Mouse (Mus musculus) thymus, postnatal 36 days (tissue): ENCODE measurements around the gene Fhit.
"Not testable (repeated sequence)": the region's sequence is repeated elsewhere in the genome, so short reads cannot be mapped to it uniquely, and the experiment has no call there.

Experiments used
- DNase-seq, 2 experiments: peaks; one replicate each; pipeline ENCODE4 v3.0.0; 2022; ENCODE audit warnings: mixed read lengths in 2 of 2

Gene Fhit

GRCm38 (mm10) chr14:10917893-10918803 is 243.7 kb downstream of the Fhit start:
- DNase-seq, result no peak

GRCm38 (mm10) chr14:10908011-10908410 is 253.8 kb downstream of the Fhit start:
- DNase-seq, result no peak

GRCm38 (mm10) chr14:10882759-10883158 is 279.1 kb downstream of the Fhit start:
- DNase-seq, result no peak

GRCm38 (mm10) chr14:10880749-10881148 is 281.1 kb downstream of the Fhit start:
- DNase-seq, result no peak

- no peak for DNase-seq
These were observed 287.1 kb downstream of the Fhit start for GRCm38 (mm10) chr14:10874595-10875372.

GRCm38 (mm10) chr14:10857606-10858005 is 304.2 kb downstream of the Fhit start:
- no peak for DNase-seq

GRCm38 (mm10) chr14:10851936-10852335 is 309.9 kb downstream of the Fhit start:
- DNase-seq, result no peak

- no peak for DNase-seq
These were observed 325.8 kb downstream of the Fhit start for GRCm38 (mm10) chr14:10836001-10836400.

GRCm38 (mm10) chr14:10824819-10825218 is 337.0 kb downstream of the Fhit start:
- no peak for DNase-seq

GRCm38 (mm10) chr14:10813551-10813950 is 348.3 kb downstream of the Fhit start:
- no peak for DNase-seq

GRCm38 (mm10) chr14:10798489-10799180 is 363.2 kb downstream of the Fhit start:
- DNase-seq, result no peak

- no peak for DNase-seq
These were observed 364.2 kb downstream of the Fhit start for GRCm38 (mm10) chr14:10797595-10797994.

GRCm38 (mm10) chr14:10795498-10796075 is 366.2 kb downstream of the Fhit start:
- DNase-seq, result no peak

GRCm38 (mm10) chr14:10783929-10784328 is 377.9 kb downstream of the Fhit start:
- no peak for DNase-seq

- no peak for DNase-seq
These were observed 383.1 kb downstream of the Fhit start for GRCm38 (mm10) chr14:10778721-10779120.

GRCm38 (mm10) chr14:10754883-10755282 is 407.0 kb downstream of the Fhit start:
- DNase-seq, result not testable (repeated sequence)

GRCm38 (mm10) chr14:10738076-10738475 is 423.8 kb downstream of the Fhit start:
- DNase-seq, result no peak

GRCm38 (mm10) chr14:10722525-10722924 is 439.3 kb downstream of the Fhit start:
- DNase-seq, result no peak

- no peak for DNase-seq
These were observed 448.9 kb downstream of the Fhit start for GRCm38 (mm10) chr14:10712916-10713315.

- DNase-seq, result no peak
These were observed 449.3 kb downstream of the Fhit start for GRCm38 (mm10) chr14:10712522-10712881.

- DNase-seq, result no peak
These were observed 449.9 kb downstream of the Fhit start for GRCm38 (mm10) chr14:10711841-10712521.

GRCm38 (mm10) chr14:10710796-10711311 is 451.0 kb downstream of the Fhit start:
- DNase-seq, result no peak
